Mouse (Mus musculus) liver, adult 2 months (tissue): ENCODE measurements around the gene Tbc1d16.

Experiments
- CTCF ChIP-seq: fragments of 200-500 bp; IDR thresholded peaks from 2 replicates; pipeline ENCODE4 v1.5.1; 2011; ENCODE audit warnings: low read depth, low read length, control low read depth
- POLR2A ChIP-seq: fragments of 200-500 bp; IDR thresholded peaks from 2 replicates; pipeline ENCODE4 v1.6.1; 2011; ENCODE audit warnings: low read length, control low read depth; ENCODE audit not compliant: insufficient read depth; ENCODE audit errors: extremely low read depth

DNA sequence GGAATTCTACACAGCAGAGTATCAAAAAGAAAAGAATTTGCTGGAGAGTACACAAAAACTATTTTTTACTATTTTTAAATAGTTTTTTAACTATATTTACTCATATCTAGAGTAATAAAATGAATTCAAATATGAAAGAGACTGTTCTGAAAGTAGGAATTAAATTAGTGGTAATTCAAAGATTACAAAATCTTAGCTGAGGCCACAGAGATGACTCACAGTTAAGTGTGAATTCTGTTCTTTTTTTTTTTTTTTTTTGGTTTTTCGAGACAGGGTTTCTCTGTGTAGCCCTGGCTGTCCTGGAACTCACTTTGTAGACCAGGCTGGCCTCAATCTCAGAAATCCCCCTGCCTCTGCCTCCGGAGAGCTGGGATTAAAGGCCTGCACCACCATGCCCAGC is 66.6 kb downstream of the Tbc1d16 start:
- TF ChIP-seq CTCF (no peak), POLR2A (no peak)
